Mouse (Mus musculus): Measurements from ENCODE around the gene Itfg1. TPM values are rescaled to one million over a fixed set of nuclear protein-coding genes. Genes with fewer than 3 reads are reported as not detected.
"Not testable (repeated sequence)": the region's sequence is repeated elsewhere in the genome, so short reads cannot be mapped to it uniquely, and the experiment has no call there.

Gene Itfg1
- 126 and 133 TPM in 2 replicates for polyA plus RNA-seq (2016; fragmentation: Nextera tagmentation; extraction: Ambion mirVana)

- Histone ChIP-seq H3K27ac (peak within 1 kb of the TSS; percentile 97), H3K9ac (peak within 1 kb of the TSS; percentile 88), H3K9me3 (replicated peaks) (no peaks in the 10 kb centered on the region), H3K4me2 (replicated peaks) (peak within 1 kb of the TSS; percentile 67), H3K4me1 (peaks cover 17% of the 10 kb centered on the region), H3K4me3 (peak within 1 kb of the TSS; percentile 93), H3K36me3 (peaks cover 8% of the 10 kb centered on the region), H3K27me3 (no peaks in the 10 kb centered on the region)
- WGBS = under 1% methylated on average over 54 of the region's 54 CpGs
- peak; percentile 98 for ATAC-seq (ENCODE audit: low FRiP score)
Observed at GRCm38 (mm10) chr8:85840657-85841488, at the start of gene Itfg1, which contains the start of gene Phkb. Gene Itfg1, minus strand, starts transcription at chr8:85840921. Gene Phkb, plus strand, starts transcription at chr8:85840959.

- no peak overlapping the region for H3K4me2 ChIP-seq (replicated peaks)
- no peaks in the 10 kb centered on the region for H3K9me3 ChIP-seq (replicated peaks)
- H3K27me3 ChIP-seq = no peaks in the 10 kb centered on the region
- no peak overlapping the region for H3K4me3 ChIP-seq
- no peak overlapping the region for H3K9ac ChIP-seq
- no peaks in the 10 kb centered on the region for H3K36me3 ChIP-seq
- WGBS = 96% methylated on average over 3 of the region's 3 CpGs
- no peaks in the 10 kb centered on the region for H3K4me1 ChIP-seq
- no peak overlapping the region for H3K27ac ChIP-seq
- ATAC-seq (ENCODE audit: low FRiP score) = no peak
Observed at GRCm38 (mm10) chr8:85884811-85885210, 44.1 kb upstream of the Itfg1 start.

GRCm38 (mm10) chr8:85879624-85880023 lies 38.9 kb upstream of the Itfg1 start:
- H3K9ac ChIP-seq = no peak overlapping the region
- no peak overlapping the region for H3K4me2 ChIP-seq (replicated peaks)
- H3K36me3 ChIP-seq = no peaks in the 10 kb centered on the region
- no peak for ATAC-seq (ENCODE audit: low FRiP score)
- no peaks in the 10 kb centered on the region for H3K27me3 ChIP-seq
- no peaks in the 10 kb centered on the region for H3K4me1 ChIP-seq
- no peak overlapping the region for H3K4me3 ChIP-seq
- WGBS = 89% methylated on average over 7 of the region's 7 CpGs
- H3K27ac ChIP-seq = no peak overlapping the region
- no peaks in the 10 kb centered on the region for H3K9me3 ChIP-seq (replicated peaks)

- no peak overlapping the region for H3K4me3 ChIP-seq
- 98% methylated on average over 8 of the region's 8 CpGs for WGBS
Observed at GRCm38 (mm10) chr8:85877976-85878375, 37.3 kb upstream of the Itfg1 start.

GRCm38 (mm10) chr8:85871660-85872059 lies 30.9 kb upstream of the Itfg1 start:
- H3K27ac ChIP-seq = no peak overlapping the region
- no peak overlapping the region for H3K4me2 ChIP-seq (replicated peaks)
- H3K27me3 ChIP-seq = no peaks in the 10 kb centered on the region
- no peaks in the 10 kb centered on the region for H3K9me3 ChIP-seq (replicated peaks)
- H3K9ac ChIP-seq = no peak overlapping the region
- H3K36me3 ChIP-seq = no peaks in the 10 kb centered on the region
- H3K4me3 ChIP-seq = no peak overlapping the region
- WGBS = 87% methylated on average over 2 of the region's 2 CpGs
- H3K4me1 ChIP-seq = no peaks in the 10 kb centered on the region
- no peak for ATAC-seq (ENCODE audit: low FRiP score)

More at GRCm38 (mm10) chr8:85877976-85878375, 37.3 kb upstream of the Itfg1 start:
- Histone ChIP-seq H3K27ac (no peak overlapping the region), H3K4me2 (replicated peaks) (no peak overlapping the region), H3K36me3 (no peaks in the 10 kb centered on the region), H3K4me1 (no peaks in the 10 kb centered on the region), H3K9ac (no peak overlapping the region), H3K9me3 (replicated peaks) (no peaks in the 10 kb centered on the region), H3K27me3 (no peaks in the 10 kb centered on the region)
- ATAC-seq (ENCODE audit: low FRiP score) = no peak

GRCm38 (mm10) chr8:85862381-85862780 lies 21.7 kb upstream of the Itfg1 start:
- no peaks in the 10 kb centered on the region for H3K36me3 ChIP-seq
- H3K27ac ChIP-seq = no peak overlapping the region
- H3K27me3 ChIP-seq = no peaks in the 10 kb centered on the region
- H3K4me3 ChIP-seq = no peak overlapping the region
- no peak overlapping the region for H3K9ac ChIP-seq
- no peak for ATAC-seq (ENCODE audit: low FRiP score)
- WGBS = 83% methylated on average over 1 of the region's 1 CpGs
- no peak overlapping the region for H3K4me2 ChIP-seq (replicated peaks)
- H3K4me1 ChIP-seq = no peaks in the 10 kb centered on the region
- H3K9me3 ChIP-seq (replicated peaks) = no peaks in the 10 kb centered on the region

GRCm38 (mm10) chr8:85860612-85861011 lies 19.9 kb upstream of the Itfg1 start:
- Histone ChIP-seq H3K27me3 (no peaks in the 10 kb centered on the region), H3K27ac (no peak overlapping the region), H3K36me3 (no peaks in the 10 kb centered on the region), H3K4me2 (replicated peaks) (no peak overlapping the region), H3K9me3 (replicated peaks) (no peaks in the 10 kb centered on the region), H3K9ac (no peak overlapping the region), H3K4me3 (no peak overlapping the region), H3K4me1 (no peaks in the 10 kb centered on the region)
- no peak for ATAC-seq (ENCODE audit: low FRiP score)
- 77% methylated on average over 5 of the region's 5 CpGs for WGBS

GRCm38 (mm10) chr8:85857227-85857896 lies 16.6 kb upstream of the Itfg1 start:
- 49% methylated on average over 11 of the region's 11 CpGs for WGBS
- H3K9ac ChIP-seq; H3K27me3 ChIP-seq; H3K27ac ChIP-seq; H3K36me3 ChIP-seq; ATAC-seq (ENCODE audit: low FRiP score); H3K4me2 ChIP-seq (replicated peaks); H3K4me3 ChIP-seq; H3K4me1 ChIP-seq; H3K9me3 ChIP-seq (replicated peaks): not testable (repeated sequence)

GRCm38 (mm10) chr8:85854220-85855123 lies 13.8 kb upstream of the Itfg1 start:
- Histone ChIP-seq H3K4me3 (no peak overlapping the region), H3K36me3 (no peaks in the 10 kb centered on the region), H3K9me3 (replicated peaks) (no peaks in the 10 kb centered on the region), H3K4me1 (no peaks in the 10 kb centered on the region), H3K27ac (no peak overlapping the region), H3K9ac (no peak overlapping the region), H3K4me2 (replicated peaks) (no peak overlapping the region), H3K27me3 (no peaks in the 10 kb centered on the region)
- no peak for ATAC-seq (ENCODE audit: low FRiP score)
- WGBS = 87% methylated on average over 19 of the region's 19 CpGs

- ATAC-seq (ENCODE audit: low FRiP score) = no peak
- no peaks in the 10 kb centered on the region for H3K9me3 ChIP-seq (replicated peaks)
Observed at GRCm38 (mm10) chr8:85845887-85846286, 5.2 kb upstream of the Itfg1 start.

GRCm38 (mm10) chr8:85841489-85841795 lies 721 bp upstream of the Itfg1 start:
- peaks cover 7% of the 10 kb centered on the region; the same call in 1 of the 2 replicates for H3K36me3 ChIP-seq
- 15% methylated on average over 4 of the region's 4 CpGs for WGBS
- H3K9ac ChIP-seq = peak overlapping the region; percentile 88
- no peaks in the 10 kb centered on the region for H3K27me3 ChIP-seq
- no peak overlapping the region for H3K27ac ChIP-seq
- peaks cover 17% of the 10 kb centered on the region for H3K4me1 ChIP-seq
- peak overlapping the region; percentile 93 for H3K4me3 ChIP-seq
- H3K4me2 ChIP-seq (replicated peaks) = peak overlapping the region; percentile 67
- H3K9me3 ChIP-seq (replicated peaks) = no peaks in the 10 kb centered on the region
- no peak for ATAC-seq (ENCODE audit: low FRiP score)

More at GRCm38 (mm10) chr8:85845887-85846286, 5.2 kb upstream of the Itfg1 start:
- no peaks in the 10 kb centered on the region for H3K27me3 ChIP-seq
- H3K4me1 ChIP-seq = peaks cover 6% of the 10 kb centered on the region; the same call in 1 of the 2 replicates
- no peak overlapping the region for H3K4me2 ChIP-seq (replicated peaks)
- no peak overlapping the region for H3K27ac ChIP-seq
- H3K4me3 ChIP-seq = no peak overlapping the region
- no peak overlapping the region for H3K9ac ChIP-seq
- no peaks in the 10 kb centered on the region for H3K36me3 ChIP-seq

Data from hindbrain, embryonic 12.5 days (tissue).